Mouse (Mus musculus): ENCODE measurements at regions not wholly inside any gene's neighbourhood (a gene's known extent, or its start where the extent isn't known, plus 50 kb on each side); places are given as distances from the start of the nearest gene placed in this dataset.

- TF ChIP-seq CTCF (IDR thresholded peaks at IDR 0.05; ENCODE audit: borderline replicate concordance, insufficient read depth, low read length) (no peak), POLR2A (IDR thresholded peaks at IDR 0.05; ENCODE audit: low read depth, low read length) (no peak)
Measured at GRCm38 (mm10) chrX:12825262-12825661, 63.4 kb upstream of the Med14 start.
